Mouse (Mus musculus) myocyte (in vitro differentiated cells): ENCODE results near the gene Trpm6.

Experiments
- CEBPB ChIP-seq: IDR thresholded peaks from 2 replicates; pipeline ENCODE4 v1.6.1; 2011; ENCODE audit warnings: mild to moderate bottlenecking, moderate library complexity; ENCODE audit not compliant: poor library complexity, insufficient read depth, severe bottlenecking
- E2F4 ChIP-seq: IDR thresholded peaks from one replicate; pipeline ENCODE4 v1.6.1; 2011; ENCODE audit warnings: mild to moderate bottlenecking, control low read depth, moderate library complexity; ENCODE audit not compliant: insufficient read depth
- MAX ChIP-seq: IDR thresholded peaks from one replicate; pipeline ENCODE4 v1.6.1; 2011; ENCODE audit warnings: low read depth, mild to moderate bottlenecking, control low read depth
- MYOD1 ChIP-seq, 3 experiments: IDR thresholded peaks; one replicate each; pipeline ENCODE4 v1.6.1; 2011; ENCODE audit warnings: control low read depth in 2 of 3, low read depth in 2 of 3, mild to moderate bottlenecking in 2 of 3, moderate library complexity in 1 of 3; ENCODE audit not compliant: insufficient read length in 2 of 3, control insufficient read depth in 1 of 3
- MYOG ChIP-seq, 3 experiments: IDR thresholded peaks; one replicate each; pipeline ENCODE4 v1.6.1; 2011; ENCODE audit warnings: control low read depth in 2 of 3, low read depth in 2 of 3, mild to moderate bottlenecking in 2 of 3; ENCODE audit not compliant: insufficient read length in 2 of 3, control insufficient read depth in 1 of 3, insufficient read depth in 1 of 3
- POLR2A ChIP-seq: IDR thresholded peaks from one replicate; pipeline ENCODE4 v1.6.1; 2011; ENCODE audit warnings: low read depth, mild to moderate bottlenecking, control low read depth, moderate library complexity; ENCODE audit not compliant: insufficient read length
- POLR2AphosphoS2 ChIP-seq: IDR thresholded peaks from one replicate; pipeline ENCODE4 v1.6.1; 2011; ENCODE audit warnings: low read depth, control low read depth; ENCODE audit not compliant: insufficient read length
- REST ChIP-seq: IDR thresholded peaks from one replicate; pipeline ENCODE4 v1.6.1; 2011; ENCODE audit warnings: mild to moderate bottlenecking, control low read depth, moderate library complexity; ENCODE audit not compliant: insufficient read depth, insufficient read length
- SRF ChIP-seq: IDR thresholded peaks from one replicate; pipeline ENCODE4 v1.6.1; 2011; ENCODE audit warnings: low read depth; ENCODE audit not compliant: control insufficient read depth, insufficient read length
- TCF12 ChIP-seq: IDR thresholded peaks from one replicate; pipeline ENCODE4 v1.6.1; 2011; ENCODE audit warnings: mild to moderate bottlenecking, control low read depth; ENCODE audit not compliant: poor library complexity, insufficient read depth, severe bottlenecking
- TCF3 ChIP-seq: IDR thresholded peaks from one replicate; pipeline ENCODE4 v1.6.1; 2011; ENCODE audit warnings: low read depth, control low read depth; ENCODE audit not compliant: insufficient read length
- USF1 ChIP-seq: IDR thresholded peaks from one replicate; pipeline ENCODE4 v1.6.1; 2011; ENCODE audit warnings: low read depth, mild to moderate bottlenecking, control low read depth, moderate library complexity

DNA sequence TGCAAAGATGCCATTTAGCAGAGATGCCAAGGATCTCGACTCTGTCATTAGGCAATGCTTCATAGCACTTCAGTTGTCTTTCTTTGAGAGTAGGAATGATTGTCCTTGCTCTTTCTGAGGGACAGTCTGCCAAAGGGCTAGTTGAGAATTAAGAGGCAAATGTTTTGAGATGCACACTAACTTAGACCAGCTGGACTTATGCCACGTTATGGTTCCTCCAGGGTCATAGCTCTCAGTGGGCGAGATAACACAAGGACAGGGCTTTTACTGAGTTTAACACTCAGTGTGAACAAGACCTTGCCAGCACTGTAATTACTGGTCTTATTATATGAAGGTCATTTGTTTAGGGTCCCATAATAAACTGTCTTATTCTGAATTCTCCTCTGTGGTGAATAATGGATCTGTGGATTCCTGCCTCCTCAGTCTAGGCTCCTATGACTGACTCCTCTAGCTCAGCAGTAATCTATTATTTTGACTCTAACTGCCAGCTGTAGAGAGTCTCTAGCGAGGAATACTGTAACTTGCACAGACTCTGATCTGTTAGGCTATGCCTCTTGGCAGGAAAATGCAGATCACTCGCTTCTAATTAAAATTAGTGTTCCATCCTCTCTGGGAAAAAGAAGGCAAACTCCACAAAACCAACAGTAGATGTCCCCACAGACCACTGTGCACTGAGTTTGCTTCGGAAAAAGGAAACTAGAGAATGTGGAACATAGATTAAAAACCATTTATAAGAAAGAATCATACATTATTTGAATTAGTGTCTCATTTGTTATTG is 123.2 kb downstream of the Trpm6 start:
- no peak for TF ChIP-seq CEBPB
- TF ChIP-seq MAX, result no peak
- no peak for TF ChIP-seq POLR2A
- TF ChIP-seq MYOG (IDR thresholded peaks at IDR 0.05; ENCODE audit: control insufficient read depth in 1 of 3, insufficient read depth in 1 of 3, insufficient read length in 2 of 3, low read depth in 2 of 3), result no peak
- no peak for TF ChIP-seq TCF3
- no peak for TF ChIP-seq TCF12
- no peak for TF ChIP-seq SRF
- TF ChIP-seq POLR2AphosphoS2, result no peak
- no peak for TF ChIP-seq E2F4
- TF ChIP-seq MYOD1 (IDR thresholded peaks at IDR 0.05; ENCODE audit: control insufficient read depth in 1 of 3, insufficient read length in 2 of 3, low read depth in 2 of 3), result no peak
- TF ChIP-seq USF1, result no peak
- no peak for TF ChIP-seq REST
